Mouse (Mus musculus) midbrain, embryonic 11.5 days (tissue): Measurements from ENCODE around the gene Arhgap18. TPM values are rescaled to one million over a fixed set of nuclear protein-coding genes. Genes with fewer than 3 reads are reported as not detected.
"Not testable (repeated sequence)": the region's sequence is repeated elsewhere in the genome, so short reads cannot be mapped to it uniquely, and the experiment has no call there.

Experiments
- ATAC-seq: fragments of 200-750 bp; cut with Nextera tagmentation; 2 replicates; pipeline ENCODE4 v1.8.0; 2017; ENCODE audit warnings: moderate TSS enrichment, moderate library complexity; ENCODE audit not compliant: low FRiP score
- DNase-seq: peaks from one replicate; pipeline ENCODE4 v3.0.0; 2015; ENCODE audit warnings: low spot score; ENCODE audit errors: missing footprints
- H3K27ac ChIP-seq: fragments of 300-500 bp; sonication (generic); 2 replicates; pipeline ENCODE4 v1.5.1; 2014; ENCODE audit warnings: low read depth, low read length
- H3K27me3 ChIP-seq: fragments of 300-500 bp; sonication (generic); 2 replicates; pipeline ENCODE4 v1.6.1; 2014; ENCODE audit warnings: mild to moderate bottlenecking, low read length, moderate library complexity, mixed read lengths; ENCODE audit not compliant: control insufficient read depth, insufficient read depth
- H3K36me3 ChIP-seq: fragments of 300-500 bp; sonication (generic); 2 replicates; pipeline ENCODE4 v1.6.1; 2014; ENCODE audit warnings: mild to moderate bottlenecking, low read length, moderate library complexity, mixed read lengths; ENCODE audit not compliant: control insufficient read depth, insufficient read depth
- H3K4me1 ChIP-seq: fragments of 300-500 bp; sonication (generic); 2 replicates; pipeline ENCODE4 v1.6.1; 2014; ENCODE audit warnings: low read length; ENCODE audit not compliant: control insufficient read depth, insufficient read depth
- H3K4me2 ChIP-seq: fragments of 300-500 bp; sonication (generic); 2 replicates; pipeline ENCODE4 v1.6.1; 2014; ENCODE audit warnings: mild to moderate bottlenecking, moderate library complexity
- H3K4me3 ChIP-seq: fragments of 300-500 bp; sonication (generic); 2 replicates; pipeline ENCODE4 v1.5.1; 2014; ENCODE audit warnings: low read depth, low read length
- H3K9ac ChIP-seq: fragments of 300-500 bp; sonication (generic); 2 replicates; pipeline ENCODE4 v1.6.1; 2014; ENCODE audit warnings: low read length
- H3K9me3 ChIP-seq: fragments of 300-500 bp; sonication (generic); 2 replicates; pipeline ENCODE4 v1.6.1; 2016; ENCODE audit warnings: low read length; ENCODE audit not compliant: control insufficient read depth
- WGBS: fragments of 180-500 bp; shearing (Covaris S2); extraction: QIAGEN DNeasy Blood & Tissue Kit; methylation state at CpG from one replicate; pipeline ENCODE4 v1.1.7; 2014; 5-methylcytosine and 5-hydroxymethylcytosine counted together
- polyA plus RNA-seq: library from polyadenylated mRNA; unstranded; fragments of >200 nt; fragmentation: Nextera tagmentation; extraction: Ambion mirVana; gene quantifications from 2 replicates; pipeline ENCODE4 v1.2.1, GENCODE M21; 2014

Gene Arhgap18
- polyA plus RNA-seq, 1 experiment from 2014 or later, result 14.9 TPM

GRCm38 (mm10) chr10:26938464-26938863, 185.2 kb downstream of the Arhgap18 start:
- H3K9me3 ChIP-seq, ATAC-seq, H3K27me3 ChIP-seq, H3K36me3 ChIP-seq, H3K4me1 ChIP-seq, H3K27ac ChIP-seq, H3K9ac ChIP-seq, DNase-seq, H3K4me3 ChIP-seq, H3K4me2 ChIP-seq: not testable (repeated sequence)
- WGBS, result 90% methylated on average over 4 of the region's 4 CpGs

- Histone ChIP-seq H3K9ac (no peak overlapping the region), H3K9me3 (no peaks in the 10 kb centered on the region), H3K4me3 (no peak overlapping the region), H3K4me2 (no peak overlapping the region), H3K27me3 (no peaks in the 10 kb centered on the region), H3K4me1 (no peaks in the 10 kb centered on the region), H3K27ac (no peak overlapping the region), H3K36me3 (no peaks in the 10 kb centered on the region)
- DNase-seq (no peak), ATAC-seq (no peak)
- 65% methylated on average over 1 of the region's 1 CpGs for WGBS
These were observed 186.3 kb downstream of the Arhgap18 start for GRCm38 (mm10) chr10:26939549-26939948.

- H3K36me3 ChIP-seq, result no peaks in the 10 kb centered on the region
- no peak overlapping the region for H3K4me3 ChIP-seq
- H3K9ac ChIP-seq, result no peak overlapping the region
- 80% methylated on average over 2 of the region's 2 CpGs for WGBS
- no peak overlapping the region for H3K27ac ChIP-seq
- no peaks in the 10 kb centered on the region for H3K27me3 ChIP-seq
- H3K9me3 ChIP-seq, result no peaks in the 10 kb centered on the region
- H3K4me1 ChIP-seq, result no peaks in the 10 kb centered on the region
- no peak for DNase-seq
- no peak for ATAC-seq
- H3K4me2 ChIP-seq, result no peak overlapping the region
These were observed 195.1 kb downstream of the Arhgap18 start for GRCm38 (mm10) chr10:26948331-26948730.

- Histone ChIP-seq H3K9ac (no peak overlapping the region), H3K4me1 (no peaks in the 10 kb centered on the region), H3K27me3 (no peaks in the 10 kb centered on the region), H3K4me3 (no peak overlapping the region), H3K36me3 (no peaks in the 10 kb centered on the region), H3K27ac (no peak overlapping the region), H3K9me3 (no peaks in the 10 kb centered on the region), H3K4me2 (no peak overlapping the region)
- DNase-seq (no peak), ATAC-seq (no peak)
- WGBS, result 68% methylated on average over 8 of the region's 8 CpGs
These were observed 196.4 kb downstream of the Arhgap18 start for GRCm38 (mm10) chr10:26949667-26950066.

- Histone ChIP-seq H3K4me3 (no peak overlapping the region), H3K9ac (no peak overlapping the region), H3K9me3 (no peaks in the 10 kb centered on the region), H3K27ac (no peak overlapping the region), H3K36me3 (no peaks in the 10 kb centered on the region), H3K4me2 (no peak overlapping the region), H3K4me1 (no peaks in the 10 kb centered on the region), H3K27me3 (no peaks in the 10 kb centered on the region)
- ATAC-seq (no peak), DNase-seq (no peak)
- 86% methylated on average over 7 of the region's 7 CpGs for WGBS
These were observed 197.2 kb downstream of the Arhgap18 start for GRCm38 (mm10) chr10:26950448-26950847.

- no peaks in the 10 kb centered on the region for H3K9me3 ChIP-seq
- no peak for DNase-seq
- H3K4me3 ChIP-seq, result no peak overlapping the region
- ATAC-seq, result no peak
- H3K36me3 ChIP-seq, result no peaks in the 10 kb centered on the region
- H3K27me3 ChIP-seq, result no peaks in the 10 kb centered on the region
- 74% methylated on average over 3 of the region's 3 CpGs for WGBS
- H3K9ac ChIP-seq, result no peak overlapping the region
- no peak overlapping the region for H3K27ac ChIP-seq
- H3K4me2 ChIP-seq, result no peak overlapping the region
- no peaks in the 10 kb centered on the region for H3K4me1 ChIP-seq
These were observed 205.3 kb downstream of the Arhgap18 start for GRCm38 (mm10) chr10:26958513-26958912.
